Mouse (Mus musculus) E14TG2a.4 (cell line): ENCODE results near the gene Sp3.

Experiments
- H3K27me3 ChIP-seq: 2 replicates; pipeline ENCODE4 v1.6.1; 2014; ENCODE audit warnings: low read length, control low read depth; ENCODE audit not compliant: insufficient read depth
- H3K36me3 ChIP-seq: 2 replicates; pipeline ENCODE4 v1.6.1; 2014; ENCODE audit warnings: low read length, control low read depth; ENCODE audit not compliant: insufficient read depth
- H3K4me1 ChIP-seq: replicated peaks from 2 replicates; pipeline ENCODE4 v1.6.1; 2014; ENCODE audit warnings: low read depth, low read length, control low read depth
- H3K4me3 ChIP-seq: replicated peaks from 2 replicates; pipeline ENCODE4 v1.5.1; 2014; ENCODE audit warnings: mild to moderate bottlenecking, low read length
- H3K9me3 ChIP-seq: 2 replicates; pipeline ENCODE4 v1.6.1; 2014; ENCODE audit warnings: low read length, control low read depth
- CTCF ChIP-seq: conservative IDR thresholded peaks from 2 replicates; pipeline ENCODE4 v1.5.1; 2014; ENCODE audit warnings: low read length
- NANOG ChIP-seq: IDR thresholded peaks from 2 replicates; pipeline ENCODE4 v1.6.1; 2014; ENCODE audit warnings: borderline replicate concordance, low read length, mixed read lengths
- POU5F1 ChIP-seq: IDR thresholded peaks from 2 replicates; pipeline ENCODE4 v1.6.1; 2014; ENCODE audit warnings: low read length, borderline replicate concordance

The Sp3 gene

DNA sequence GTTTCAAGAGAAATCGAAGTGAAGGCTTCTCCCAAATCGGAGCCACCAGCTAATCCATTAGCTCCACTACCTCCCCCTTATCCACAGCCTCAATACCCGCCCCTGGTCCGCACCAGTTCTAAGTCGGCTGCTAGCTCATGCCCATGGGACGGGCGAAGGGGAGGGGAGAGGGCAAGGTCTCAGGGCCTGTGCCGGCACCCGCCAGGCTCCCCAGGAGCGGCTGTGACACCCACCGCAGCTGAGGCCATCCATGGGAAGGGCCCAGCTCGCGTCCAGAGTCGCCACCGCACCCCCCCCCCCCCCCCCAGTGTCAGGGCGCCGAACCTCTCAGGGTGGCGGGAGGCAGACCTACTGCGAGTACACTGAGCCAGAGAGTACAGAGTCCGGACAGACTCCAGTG lies 32.4 kb upstream of the Sp3 start:
- Histone ChIP-seq H3K27me3 (no peaks in the 10 kb centered on the region), H3K4me1 (no peaks in the 10 kb centered on the region; the same call in 1 of the 2 replicates), H3K4me3 (no peak overlapping the region), H3K9me3 (peaks cover 73% of the 10 kb centered on the region), H3K36me3 (no peaks in the 10 kb centered on the region)
- TF ChIP-seq CTCF (no peak), NANOG (no peak), POU5F1 (no peak)

DNA sequence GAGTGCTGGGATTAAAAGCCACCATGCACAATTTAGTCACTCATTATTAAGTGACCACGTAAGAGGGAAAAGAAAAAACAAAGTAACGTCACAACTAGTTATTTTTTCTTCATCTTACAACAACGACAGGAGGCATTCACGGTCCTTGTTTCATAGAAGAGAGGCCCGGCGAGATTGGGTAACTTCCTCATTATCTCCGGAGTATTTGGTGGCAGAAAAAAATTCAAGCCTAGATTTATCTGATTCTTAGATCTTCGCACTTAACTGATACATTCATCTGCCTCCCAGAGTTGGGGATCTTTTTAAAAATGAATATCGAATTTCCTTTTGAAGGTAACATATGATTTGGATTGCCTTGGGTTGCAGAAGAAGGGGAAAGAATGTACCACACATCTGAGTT lies 27.2 kb upstream of the Sp3 start:
- TF ChIP-seq CTCF (no peak), NANOG (no peak), POU5F1 (no peak)
- Histone ChIP-seq H3K4me3 (no peak overlapping the region), H3K27me3 (no peaks in the 10 kb centered on the region), H3K9me3 (peaks cover 35% of the 10 kb centered on the region), H3K4me1 (peaks cover 43% of the 10 kb centered on the region), H3K36me3 (no peaks in the 10 kb centered on the region)

DNA sequence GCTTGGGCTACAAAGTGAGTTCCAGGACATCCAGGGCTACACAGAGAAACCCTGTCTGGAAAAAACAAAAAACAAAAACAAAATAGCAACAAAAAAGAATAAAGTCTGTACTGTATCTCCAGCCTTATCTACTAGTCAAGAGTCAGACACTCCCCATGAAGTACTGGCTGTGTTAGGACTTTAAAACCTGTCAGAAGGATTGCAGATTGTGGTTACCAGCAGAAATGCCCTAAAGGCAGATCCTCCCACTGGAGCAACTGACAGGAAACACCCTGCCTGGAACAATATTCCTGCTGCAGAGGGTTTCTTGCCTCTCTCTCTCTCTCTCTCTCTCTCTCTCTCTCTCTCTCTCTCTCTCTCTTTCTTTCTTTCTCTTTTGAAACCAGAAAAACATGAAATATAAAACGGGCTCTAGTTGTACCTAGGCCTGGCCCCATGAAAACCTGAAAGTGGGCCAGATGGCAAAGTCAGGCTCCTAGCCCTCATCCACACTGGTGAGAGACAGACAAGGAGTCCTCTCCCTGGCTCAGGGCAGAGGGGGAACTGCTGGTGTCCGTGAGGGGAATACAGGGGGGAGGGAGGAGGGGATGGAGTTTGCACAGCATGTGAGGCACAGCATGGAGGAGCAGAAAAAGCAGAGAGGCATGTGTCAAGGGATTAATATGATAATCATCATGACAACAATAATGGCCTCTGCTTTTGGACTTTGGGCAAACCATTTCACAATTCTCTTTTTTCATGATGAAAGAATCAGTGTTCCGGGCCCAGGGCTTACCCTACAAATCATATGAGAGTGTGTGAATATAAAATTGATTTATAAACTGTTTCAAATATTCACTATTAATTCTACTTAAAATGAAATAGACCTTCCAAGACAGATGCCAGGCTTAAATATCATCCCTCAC lies 25.6 kb upstream of the Sp3 start:
- peaks cover 51% of the 10 kb centered on the region for H3K4me1 ChIP-seq
- H3K4me3 ChIP-seq = 0 out of 2 replicates have a peak overlapping the region, but pooled peaks have one; percentile 63
- H3K36me3 ChIP-seq = no peaks in the 10 kb centered on the region
- H3K9me3 ChIP-seq = peaks cover 20% of the 10 kb centered on the region
- no peaks in the 10 kb centered on the region for H3K27me3 ChIP-seq
- TF ChIP-seq CTCF (no peak), NANOG (no peak), POU5F1 (no peak)

DNA sequence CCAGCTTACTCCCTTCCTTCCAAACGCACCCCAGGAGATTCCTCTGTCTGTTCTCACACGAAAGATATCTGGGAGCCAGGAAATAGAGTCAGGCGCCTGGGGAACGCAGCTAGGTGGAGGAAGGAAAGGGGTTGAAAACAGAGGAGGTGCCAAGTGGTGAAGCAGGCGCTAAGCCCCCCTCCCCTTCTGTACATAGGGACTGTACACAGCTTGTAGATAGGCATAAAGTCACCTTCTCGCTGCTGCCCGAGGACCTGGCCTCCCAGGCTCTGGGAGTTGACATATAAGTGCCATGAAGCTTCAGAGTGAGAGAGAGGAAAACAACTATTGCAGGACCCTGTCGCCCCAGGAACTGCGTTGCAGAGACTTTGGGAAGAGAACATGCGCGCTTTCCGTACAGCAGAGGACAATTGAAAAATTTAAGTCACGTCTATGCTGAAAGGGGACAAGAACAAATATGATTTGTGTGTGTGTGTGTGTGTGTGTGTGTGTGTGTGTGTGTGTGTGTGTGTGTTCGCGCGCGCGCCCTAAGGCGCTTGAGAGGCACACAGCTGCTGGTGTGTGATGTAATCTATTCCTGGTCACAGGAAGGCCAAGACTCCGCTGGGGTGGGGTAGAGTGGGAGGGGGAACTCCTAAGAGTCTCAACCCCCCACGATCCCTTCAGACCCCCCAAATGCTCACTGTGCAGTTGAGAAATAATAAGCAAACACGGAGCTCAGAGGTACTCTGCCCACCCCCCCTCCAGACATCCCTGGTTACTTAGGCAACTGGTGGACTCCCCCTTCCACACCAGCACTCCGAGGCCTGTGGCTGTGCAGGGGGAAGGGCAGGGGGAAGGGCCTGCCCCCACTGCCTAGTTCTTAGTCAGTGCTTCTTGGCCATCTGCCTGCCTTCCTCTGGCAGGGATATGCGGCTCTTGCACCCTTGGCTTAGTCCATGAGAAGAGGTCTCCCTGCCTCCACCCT lies 23.8 kb upstream of the Sp3 start:
- Histone ChIP-seq H3K4me3 (peak overlapping the region; percentile 63), H3K27me3 (no peaks in the 10 kb centered on the region)
- TF ChIP-seq CTCF (no peak), NANOG (no peak), POU5F1 (no peak)

DNA sequence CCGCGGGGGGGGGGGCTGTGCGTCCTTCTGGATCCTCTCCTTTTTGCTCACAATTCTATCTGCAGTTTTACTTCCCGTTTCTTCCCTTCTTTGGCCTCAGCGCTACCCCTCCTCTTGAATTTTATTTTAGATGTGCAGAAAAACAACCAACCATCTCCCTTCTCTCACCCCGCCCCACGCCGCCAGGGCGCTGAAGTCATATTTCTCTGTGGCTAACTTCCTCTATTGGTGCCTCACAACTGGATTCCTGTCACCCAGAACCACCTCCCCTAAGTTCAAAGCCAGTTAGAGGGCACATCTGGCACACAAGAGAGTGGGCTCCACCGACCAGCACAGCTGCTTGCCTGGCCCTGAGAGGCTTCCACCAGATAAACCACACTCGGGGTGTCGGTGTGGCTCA lies 22.8 kb upstream of the Sp3 start:
- H3K9me3 ChIP-seq = no peaks in the 10 kb centered on the region
- peaks cover 57% of the 10 kb centered on the region for H3K4me1 ChIP-seq
- peak overlapping the region; percentile 62 for H3K4me3 ChIP-seq
- no peaks in the 10 kb centered on the region for H3K27me3 ChIP-seq
- no peaks in the 10 kb centered on the region for H3K36me3 ChIP-seq
- no peak for TF ChIP-seq CTCF
- TF ChIP-seq POU5F1 = no peak
- no peak for TF ChIP-seq NANOG

More for the DNA sequence above, 23.8 kb upstream of the Sp3 start:
- Histone ChIP-seq H3K4me1 (peaks cover 51% of the 10 kb centered on the region), H3K9me3 (peaks cover 2% of the 10 kb centered on the region), H3K36me3 (no peaks in the 10 kb centered on the region)

DNA sequence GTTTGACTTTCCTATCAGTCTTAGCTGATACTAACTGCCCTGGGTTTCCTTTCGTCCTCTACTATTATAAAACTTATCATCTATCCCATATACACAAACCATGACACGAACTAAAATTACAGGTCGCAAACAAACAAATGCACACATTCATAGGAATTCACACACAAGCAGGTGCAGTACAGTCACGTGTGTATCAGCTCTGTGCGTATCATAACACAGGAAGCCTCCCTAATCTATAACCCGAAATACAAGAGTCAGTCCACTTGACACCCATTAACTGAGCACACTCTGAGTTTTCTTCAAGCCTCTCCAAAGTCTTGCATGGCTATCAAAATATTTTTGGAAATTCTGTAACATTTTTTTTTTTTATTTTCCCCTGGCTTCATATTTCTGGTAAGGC lies 22.2 kb upstream of the Sp3 start:
- Histone ChIP-seq H3K4me1 (peaks cover 63% of the 10 kb centered on the region), H3K27me3 (no peaks in the 10 kb centered on the region), H3K4me3 (no peak overlapping the region), H3K9me3 (no peaks in the 10 kb centered on the region), H3K36me3 (no peaks in the 10 kb centered on the region)
- TF ChIP-seq POU5F1 = no peak
- no peak for TF ChIP-seq NANOG
- TF ChIP-seq CTCF = no peak

DNA sequence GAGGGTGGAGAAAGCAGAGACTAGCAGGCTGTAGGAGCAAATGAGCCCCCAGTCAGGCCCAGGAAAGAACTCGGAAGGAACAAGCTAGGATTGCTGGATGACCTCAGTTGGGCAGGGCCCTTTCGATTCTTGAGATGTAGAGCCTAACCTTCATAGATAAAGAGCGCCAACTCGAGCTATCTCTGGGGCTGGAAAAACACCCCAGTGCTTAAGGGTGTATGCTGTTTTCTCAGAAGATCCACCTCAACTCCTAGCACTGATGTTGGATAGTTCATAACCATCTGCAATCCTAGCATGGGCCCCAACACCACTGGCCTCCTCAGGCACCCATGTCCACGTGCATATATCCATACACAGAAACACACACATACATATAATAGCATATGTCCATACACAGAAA lies 21.7 kb upstream of the Sp3 start:
- Histone ChIP-seq H3K36me3 (no peaks in the 10 kb centered on the region), H3K27me3 (no peaks in the 10 kb centered on the region), H3K4me3 (no peak overlapping the region)

DNA sequence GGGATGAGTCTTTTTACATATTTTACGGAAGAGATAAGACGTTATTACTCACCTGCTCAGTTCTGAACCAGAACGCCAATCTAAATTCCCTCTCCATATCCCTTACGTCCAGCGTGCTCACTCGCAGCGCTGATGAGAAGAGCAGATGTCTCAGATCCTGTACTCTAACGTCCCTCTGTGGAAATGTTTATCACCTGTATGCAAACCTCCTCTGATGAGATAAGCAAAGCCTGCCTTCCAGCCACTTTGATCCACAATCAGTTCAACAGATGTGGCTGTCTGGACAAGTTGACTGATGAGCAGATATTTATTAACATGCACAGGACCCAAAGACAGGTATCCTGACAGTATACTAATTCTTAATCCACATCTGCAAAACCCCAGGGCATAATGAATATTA lies 19.9 kb upstream of the Sp3 start:
- H3K9me3 ChIP-seq = no peaks in the 10 kb centered on the region
- no peak overlapping the region for H3K4me3 ChIP-seq
- no peaks in the 10 kb centered on the region for H3K36me3 ChIP-seq

More for the DNA sequence above, 21.7 kb upstream of the Sp3 start:
- TF ChIP-seq CTCF = no peak
- TF ChIP-seq NANOG = no peak
- TF ChIP-seq POU5F1 = no peak
- peaks cover 66% of the 10 kb centered on the region for H3K4me1 ChIP-seq
- no peaks in the 10 kb centered on the region for H3K9me3 ChIP-seq

More for the DNA sequence above, 19.9 kb upstream of the Sp3 start:
- no peak for TF ChIP-seq CTCF
- TF ChIP-seq POU5F1 = no peak
- TF ChIP-seq NANOG = no peak
- Histone ChIP-seq H3K4me1 (peaks cover 66% of the 10 kb centered on the region), H3K27me3 (no peaks in the 10 kb centered on the region)
